Mouse (Mus musculus) 416B (cell line): Measurements from ENCODE around the gene Eef1e1.
"Not testable (repeated sequence)": the region's sequence is repeated elsewhere in the genome, so short reads cannot be mapped to it uniquely, and the experiment has no call there.

Experiments
- DNase-seq: peaks from one replicate; pipeline ENCODE4 v3.0.0; 2011; ENCODE audit warnings: low read depth

Eef1e1 gene

DNA sequence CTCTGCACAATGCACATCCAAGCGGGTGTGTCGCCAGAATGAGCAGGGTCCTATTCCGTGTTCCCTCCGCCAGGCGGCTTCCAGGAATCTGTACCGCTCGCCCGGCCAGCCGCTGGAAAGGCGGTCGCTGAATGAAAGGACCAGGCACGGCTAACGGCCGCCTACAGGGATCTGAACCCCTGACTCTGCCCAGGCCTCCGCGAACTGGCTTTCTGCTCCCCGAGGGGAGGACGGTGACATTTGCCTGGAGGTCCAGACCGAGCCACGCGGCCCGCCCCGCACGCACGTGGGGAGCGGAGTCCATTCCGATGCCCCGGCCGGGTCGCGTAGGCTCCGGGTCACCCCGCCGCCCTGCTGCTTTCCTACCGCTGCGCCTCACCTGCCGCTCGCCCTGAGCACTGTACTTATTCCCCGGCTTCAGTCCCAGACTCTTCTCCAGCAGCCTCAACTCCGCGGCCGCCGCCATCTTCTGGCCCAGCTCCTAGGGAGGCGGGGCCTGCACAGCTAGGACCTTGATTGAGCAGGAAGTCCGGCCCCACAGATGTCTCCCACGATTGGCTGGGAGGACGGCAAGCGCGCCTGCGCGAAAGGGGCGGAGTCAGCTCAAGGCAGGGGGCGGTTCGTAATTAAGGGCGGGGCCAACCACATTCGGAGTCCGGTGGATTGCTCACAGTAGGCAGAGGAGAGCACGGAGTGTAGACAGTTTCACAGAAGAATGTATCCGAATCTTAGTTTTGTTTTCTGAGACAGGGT is at the start of gene Eef1e1:
Eef1e1 (minus strand) TSS at position 531 of the 753 bp plus-strand sequence.
- DNase-seq: peak; percentile 97

- no peak for DNase-seq
Measured at GRCm38 (mm10) chr13:38690845-38691244, 32.0 kb upstream of the Eef1e1 start.

DNA sequence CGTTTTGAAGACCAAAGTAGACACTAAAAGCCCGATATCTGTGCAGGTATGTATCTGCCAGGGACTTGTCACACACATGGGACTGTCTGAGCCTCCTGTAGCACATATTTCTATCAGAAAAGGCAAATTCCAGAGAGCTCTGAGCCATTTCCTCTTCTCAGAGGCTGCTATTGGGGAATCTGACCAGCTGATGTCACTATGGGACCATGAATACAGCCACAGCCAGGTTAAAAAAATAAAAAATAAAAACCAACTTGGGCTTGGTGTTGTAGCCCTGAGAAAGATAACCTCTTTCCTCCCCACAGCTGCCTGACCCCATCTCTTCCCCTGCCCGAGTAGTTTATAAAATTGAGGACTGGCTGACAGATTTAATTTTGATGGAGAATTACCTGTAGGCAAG is 31.2 kb upstream of the Eef1e1 start:
- DNase-seq: peak; percentile 45

GRCm38 (mm10) chr13:38688761-38689160 is 29.9 kb upstream of the Eef1e1 start:
- no peak for DNase-seq

DNA sequence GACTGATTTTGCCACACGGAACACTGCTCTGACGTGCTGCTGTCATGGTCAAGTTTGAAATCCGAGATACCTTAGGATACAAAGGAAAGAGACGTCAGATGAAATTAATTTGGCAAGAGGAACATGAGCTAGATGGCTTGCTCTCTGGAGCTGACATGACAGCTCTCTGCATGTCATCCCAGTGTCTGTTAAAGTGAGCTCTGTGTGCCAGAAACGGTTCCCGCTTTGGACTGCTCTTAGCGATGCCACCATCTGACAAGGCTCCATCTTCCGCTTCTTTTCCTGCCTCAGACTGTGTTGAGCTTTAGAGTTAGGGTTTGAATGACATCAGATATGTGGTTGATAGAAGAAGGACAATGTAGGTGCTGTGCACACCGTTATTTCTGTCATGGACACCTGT is 13.5 kb upstream of the Eef1e1 start:
- DNase-seq: no peak

- not testable (repeated sequence) for DNase-seq
Measured at GRCm38 (mm10) chr13:38671451-38671850, 12.6 kb upstream of the Eef1e1 start.

DNA sequence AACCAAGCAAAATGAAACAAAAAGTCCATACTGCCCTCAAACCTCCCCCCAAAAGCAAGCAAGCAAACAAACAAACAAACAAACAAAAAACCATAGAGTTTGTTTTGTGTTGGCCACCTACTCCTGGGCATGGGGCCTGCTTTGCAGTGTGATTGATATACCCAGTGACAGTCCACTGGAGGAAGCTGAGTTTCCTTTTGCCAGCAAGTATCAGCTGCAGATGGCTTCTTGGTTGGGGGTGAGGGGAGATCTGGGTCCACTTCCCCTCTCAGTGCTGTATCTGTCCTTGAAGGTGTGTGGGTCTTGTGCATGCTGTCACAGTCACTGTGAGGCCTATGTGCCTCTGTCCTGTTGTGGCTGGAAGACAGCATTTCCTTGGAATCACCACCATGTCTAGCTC is 11.2 kb upstream of the Eef1e1 start:
- DNase-seq: no peak

DNA sequence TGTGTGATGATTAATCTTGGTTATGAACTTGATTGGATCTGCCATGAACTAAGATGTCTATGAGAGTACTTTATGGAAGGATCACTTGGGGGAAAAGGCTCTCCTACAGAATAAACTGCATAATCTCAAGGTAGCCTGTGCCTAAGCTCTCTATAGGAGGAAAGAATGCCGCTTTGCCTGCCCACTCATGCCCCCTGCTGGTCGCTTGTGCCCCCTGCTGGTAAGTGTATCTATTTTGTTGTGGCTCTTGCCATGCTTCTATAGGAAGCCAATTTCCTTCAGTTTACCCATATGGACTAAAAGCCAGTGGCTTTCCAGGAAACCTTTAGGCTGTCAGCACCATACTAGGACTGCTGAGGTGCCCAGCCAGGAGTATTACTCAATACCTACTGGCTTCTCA is 9.7 kb upstream of the Eef1e1 start:
- peak; percentile 68 for DNase-seq

- DNase-seq: no peak
Measured at GRCm38 (mm10) chr13:38664753-38665152, 5.9 kb upstream of the Eef1e1 start.

DNA sequence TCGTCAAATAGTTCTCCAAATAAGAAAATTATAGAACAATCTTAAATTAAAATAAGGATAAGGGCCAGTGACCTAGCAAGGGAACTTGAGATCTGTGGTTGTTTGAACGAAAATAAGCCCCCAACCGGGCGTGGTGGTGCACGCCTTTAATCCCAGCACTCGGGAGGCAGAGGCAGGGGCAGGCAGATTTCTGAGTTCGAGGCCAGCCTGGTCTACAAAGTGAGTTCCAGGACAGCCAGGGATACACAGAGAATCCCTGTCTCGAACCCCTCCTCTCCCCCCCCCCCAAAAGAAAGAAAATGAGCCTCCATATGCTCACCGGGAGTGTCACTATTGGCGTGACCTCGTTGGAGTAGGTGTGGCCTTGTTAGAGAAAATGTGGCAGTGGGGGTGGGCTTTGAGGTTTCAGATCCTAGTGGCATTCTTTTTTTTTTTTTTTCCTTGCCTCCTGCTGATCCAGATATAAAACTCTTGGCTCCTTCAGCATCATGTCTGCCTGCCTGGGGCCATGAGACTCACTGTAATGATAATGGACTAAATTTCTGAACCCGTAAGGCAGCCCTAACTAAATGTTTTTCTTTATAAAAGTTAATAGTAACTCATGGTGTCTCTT is 772 bp upstream of the Eef1e1 start:
- DNase-seq: no peak

- DNase-seq: peak; percentile 48
Measured at GRCm38 (mm10) chr13:38657865-38658264, 993 bp downstream of the Eef1e1 start.

- DNase-seq: no peak
Measured at GRCm38 (mm10) chr13:38650292-38650691, 8.6 kb downstream of the Eef1e1 start.

GRCm38 (mm10) chr13:38649069-38649468 is 9.8 kb downstream of the Eef1e1 start:
- no peak for DNase-seq

GRCm38 (mm10) chr13:38641414-38641813 is 17.4 kb downstream of the Eef1e1 start:
- DNase-seq: no peak

- no peak for DNase-seq
Measured at GRCm38 (mm10) chr13:38640961-38641360, 17.9 kb downstream of the Eef1e1 start.

DNA sequence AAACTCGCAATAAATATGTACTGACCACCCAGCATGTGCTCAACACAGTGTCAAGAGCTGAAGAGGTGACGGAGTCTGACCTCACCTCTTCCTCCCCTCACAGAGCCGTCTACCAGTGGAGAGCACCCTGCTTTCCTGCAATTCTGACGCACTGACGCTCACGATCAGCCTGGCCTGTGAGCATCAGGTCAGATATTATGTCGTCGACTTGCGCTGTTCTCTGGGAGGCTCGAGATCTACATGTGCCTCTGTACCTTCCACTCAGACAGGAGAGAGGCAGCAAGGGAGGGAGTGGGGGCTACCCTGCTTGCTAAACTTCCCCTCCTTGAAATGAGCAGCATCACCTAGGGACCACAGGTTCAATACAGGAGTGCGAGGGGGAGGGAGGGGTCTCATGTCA is 20.2 kb downstream of the Eef1e1 start:
- no peak for DNase-seq

- peak; percentile 94 for DNase-seq
Measured at GRCm38 (mm10) chr13:38634800-38635269, 24.0 kb downstream of the Eef1e1 start, which contains the start of gene Bloc1s5. Gene Bloc1s5 (minus strand): TSS chr13:38635109.

GRCm38 (mm10) chr13:38634256-38634799 is 24.5 kb downstream of the Eef1e1 start:
- no peak for DNase-seq

DNA sequence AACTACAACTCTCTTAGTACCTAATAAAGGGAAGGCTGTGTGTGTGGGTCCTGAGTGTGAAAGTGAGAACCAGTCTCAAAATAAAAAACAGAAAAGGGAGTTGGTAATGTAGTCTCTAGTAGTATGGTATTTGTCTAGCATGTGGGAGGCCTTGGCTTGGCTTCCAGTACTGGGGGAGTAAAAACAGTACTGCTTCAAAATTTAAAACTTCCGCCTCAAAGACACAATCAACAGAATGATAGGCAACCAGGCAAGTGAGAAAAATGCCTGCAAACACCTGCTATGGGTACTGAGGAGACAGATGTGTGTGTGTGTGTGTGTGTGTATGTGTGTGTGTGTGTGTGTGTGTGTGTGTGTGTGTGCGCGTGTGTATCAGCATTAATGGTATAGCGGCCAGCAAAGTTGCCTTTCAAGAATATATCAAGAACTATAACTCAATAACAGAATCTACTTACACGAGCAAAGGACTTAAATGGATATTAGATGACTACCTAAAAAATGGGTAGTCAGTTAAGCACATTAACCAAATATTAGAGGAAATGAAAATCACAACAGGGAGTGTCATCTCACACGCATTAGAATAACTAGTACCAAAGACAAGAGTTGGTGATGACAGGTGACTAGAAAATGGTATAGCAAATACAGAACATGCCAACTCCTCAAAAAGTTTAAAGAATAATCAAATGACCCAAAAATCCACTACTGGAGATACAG is 25.4 kb downstream of the Eef1e1 start:
- no peak for DNase-seq

DNA sequence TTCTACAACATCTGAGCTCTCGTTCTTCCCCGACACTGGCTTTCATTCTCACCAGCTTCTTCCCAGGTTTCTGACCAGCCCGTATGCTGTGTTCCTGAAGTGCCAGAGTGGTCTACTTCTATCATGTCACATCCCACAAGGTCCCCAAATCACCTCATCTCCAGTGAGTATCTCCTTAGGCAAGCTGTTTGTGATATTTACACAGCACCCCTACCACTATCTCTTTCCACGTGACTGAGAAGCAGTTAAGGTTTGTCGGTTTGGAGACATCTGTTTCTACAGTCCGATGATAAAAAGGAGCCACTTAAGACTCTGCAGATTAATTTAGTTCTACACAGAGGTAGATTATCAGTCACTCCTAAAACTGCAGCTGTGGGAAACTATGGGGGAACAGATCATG is 26.3 kb downstream of the Eef1e1 start:
- DNase-seq: no peak

DNA sequence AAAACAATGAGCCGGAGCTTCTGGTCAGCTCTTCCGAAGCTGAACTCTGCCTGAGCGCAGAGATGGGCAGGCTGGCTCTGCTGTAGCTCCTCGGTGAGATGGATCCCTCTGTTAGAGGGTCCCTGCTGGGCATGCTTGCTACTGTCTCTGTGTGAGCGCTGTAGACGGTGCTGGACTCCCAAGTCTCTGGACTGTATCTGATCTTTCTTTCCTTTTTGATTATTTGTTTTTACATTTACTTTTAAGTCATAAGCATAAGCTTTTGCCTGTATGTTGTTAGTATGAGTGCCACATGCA is 32.7 kb downstream of the Eef1e1 start:
- no peak for DNase-seq

GRCm38 (mm10) chr13:38625492-38626228 is 33.2 kb downstream of the Eef1e1 start:
- peak; percentile 43 for DNase-seq
